Mouse (Mus musculus): ENCODE data around the gene Zfp933.

DNA sequence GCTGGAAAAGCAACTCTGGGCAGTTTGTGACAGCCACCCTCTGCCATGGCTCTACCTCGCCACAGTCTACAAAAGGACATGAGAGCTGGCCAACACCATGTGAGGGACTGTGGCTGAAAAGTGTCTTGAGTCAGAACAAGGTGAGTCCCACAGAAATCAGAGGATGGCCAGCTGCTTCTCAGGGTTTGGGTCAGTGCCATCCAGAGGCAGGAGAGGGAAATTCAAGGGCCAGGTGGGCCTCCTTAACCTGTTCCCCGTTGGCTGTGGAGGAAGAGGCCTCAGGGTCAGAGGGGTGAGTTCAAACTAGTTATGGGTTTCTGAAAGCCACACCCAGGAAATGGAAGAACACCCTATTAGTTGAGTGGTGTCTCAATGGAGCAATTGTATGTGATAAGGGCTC lies 31.3 kb upstream of the Zfp933 start:
- TF ChIP-seq POLR2A (IDR thresholded peaks at IDR 0.05; ENCODE audit: low read depth, low read length), result no peak
- TF ChIP-seq CTCF (IDR thresholded peaks at IDR 0.05; ENCODE audit: extremely low read depth, insufficient read depth, insufficient read length, insufficient replicate concordance), result no peak

Data from spleen, adult 2 months (tissue).